Mouse (Mus musculus) duodenum, adult 2 months (tissue): ENCODE data around the gene Tnfrsf8. TPM values are rescaled to one million over a fixed set of nuclear protein-coding genes. Genes with fewer than 3 reads are reported as not detected.

Experiments
- polyA plus RNA-seq: library from polyadenylated mRNA; depleted of rRNA; stranded (reverse); fragments of >200 nt; gene quantifications from 2 replicates; pipeline ENCODE4 v1.2.3, GENCODE M21; 2012; ENCODE audit warnings: low replicate concordance; rRNA removed

Gene Tnfrsf8
- polyA plus RNA-seq: 0.12 and 0.30 TPM in 2 replicates

GRCm38 (mm10) chr4:145314836-145315467, at the start of gene Tnfrsf8:
TSS of gene Tnfrsf8 (minus strand) at chr4:145315164.

GRCm38 (mm10) chr4:145246173-145247011, 68.6 kb downstream of the Tnfrsf8 start, which contains the start of gene Tnfrsf1b:
TSS of gene Tnfrsf1b (minus strand) at chr4:145246870.

Other genes starting within 250 kb of the Tnfrsf8 start
- gene Vps13d, start 120.2 kb downstream of the Tnfrsf8 start, polyA plus RNA-seq: 5.1 and 6.3 TPM in 2 replicates
- 9.2 and 9.4 TPM in 2 replicates for gene Tnfrsf1b, start 68.3 kb downstream of the Tnfrsf8 start, polyA plus RNA-seq
- gene Zfp990, start 195.6 kb upstream of the Tnfrsf8 start, polyA plus RNA-seq: not detected in 2 replicates